Mouse (Mus musculus) bone marrow, adult 2 months (tissue): ENCODE results near the gene Cnfn.

Experiments used
- CTCF ChIP-seq: fragments of 200-500 bp; IDR thresholded peaks from 2 replicates; pipeline ENCODE4 v1.5.1; 2011; ENCODE audit warnings: low read length, control low read depth; ENCODE audit not compliant: control insufficient read depth, insufficient read depth
- POLR2A ChIP-seq: fragments of 200-500 bp; IDR thresholded peaks from 2 replicates; pipeline ENCODE4 v1.6.1; 2011; ENCODE audit warnings: low read depth, mild to moderate bottlenecking, control low read depth, low read length, borderline replicate concordance; ENCODE audit not compliant: control insufficient read depth

GRCm38 (mm10) chr7:25385850-25386555, 16.5 kb upstream of the Cnfn start:
- TF ChIP-seq CTCF (no peak), POLR2A (no peak)
